Mouse (Mus musculus) induced T-regulatory cell, adult 2 months (primary cell): ENCODE results near the gene Camk2d.

Experiments
- DNase-seq: peaks from one replicate; pipeline ENCODE4 v3.0.0-alpha.2; 2012; ENCODE audit warnings: low read depth

Camk2d gene

DNA sequence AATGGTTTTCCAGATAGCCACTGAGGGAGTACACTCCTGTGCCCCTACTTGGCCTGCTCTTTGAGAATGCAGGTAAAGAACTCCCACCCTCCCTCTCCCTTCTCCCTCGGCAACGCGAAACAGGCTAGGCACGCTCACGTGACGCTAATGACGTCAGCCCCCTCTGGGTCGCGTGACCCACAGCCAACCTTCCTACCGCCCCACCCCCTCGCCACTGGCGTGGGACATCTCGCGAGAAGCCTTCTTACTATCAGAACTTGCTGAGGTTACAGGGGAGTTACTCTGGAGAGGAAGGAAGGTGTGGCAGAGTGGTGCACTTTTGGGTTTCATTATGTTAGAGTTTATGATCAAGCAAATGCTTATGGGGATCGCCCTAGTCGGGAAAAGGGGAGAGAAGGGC lies at the start of gene Camk2d:
TSS of gene Camk2d (plus strand) at position 217 of the 400 bp plus-strand sequence.
- peak; percentile 99 for DNase-seq

DNA sequence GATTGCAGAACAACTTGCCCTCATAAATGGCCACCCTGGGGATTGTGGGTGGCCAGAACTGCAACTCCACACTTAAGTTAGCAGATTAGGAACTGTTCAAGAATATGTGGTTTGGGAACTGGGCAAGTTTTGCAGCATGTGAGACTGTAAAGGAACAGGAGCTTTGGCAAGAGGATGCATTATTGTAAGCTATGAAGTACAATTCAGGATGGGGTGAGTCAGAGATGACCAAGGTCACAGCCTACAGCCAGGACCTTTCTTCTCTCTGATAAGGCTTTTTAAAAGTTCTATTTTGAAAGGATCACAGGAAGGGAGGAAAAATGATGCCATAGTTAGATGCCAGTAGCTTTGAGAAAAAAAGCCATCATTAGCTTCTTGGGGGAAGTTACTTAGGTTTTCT lies 48.2 kb upstream of the Camk2d start:
- no peak for DNase-seq

DNA sequence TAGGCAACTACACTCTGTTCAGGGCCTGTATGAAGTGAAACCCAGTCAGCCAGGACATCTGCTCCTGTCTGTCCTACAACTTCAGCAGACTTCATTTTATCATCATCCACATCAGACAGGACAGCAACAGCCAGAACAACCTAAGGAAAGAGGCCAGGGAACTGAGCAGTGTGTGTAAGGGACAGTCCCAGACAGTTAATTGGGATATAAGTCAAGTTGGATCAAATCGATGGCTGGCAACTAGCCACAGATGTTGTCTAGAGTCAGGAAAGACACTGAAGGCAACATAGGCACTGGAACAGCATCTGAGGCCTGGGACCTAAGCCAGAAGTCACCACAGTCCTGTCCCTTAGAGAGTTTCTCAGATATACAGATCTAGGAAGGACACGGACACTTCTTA lies 32.5 kb upstream of the Camk2d start:
- no peak for DNase-seq

DNA sequence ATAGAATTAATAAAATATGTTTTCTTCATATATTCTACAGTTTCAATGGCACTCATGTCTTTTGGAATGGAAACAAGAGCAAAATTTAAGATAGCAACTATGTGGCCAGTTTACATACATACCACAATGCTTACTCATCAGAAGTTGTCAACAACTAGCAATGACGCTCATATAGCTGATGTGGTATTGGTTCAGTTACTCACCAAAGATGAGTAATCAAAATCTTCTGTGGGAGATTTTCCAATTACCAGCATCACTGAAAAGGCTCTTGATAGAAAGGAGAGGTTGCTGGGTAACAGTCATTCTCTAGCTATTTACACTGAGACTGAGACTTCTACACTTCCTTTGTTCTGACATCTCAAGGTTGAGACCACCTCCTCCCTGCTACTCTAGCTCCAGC lies 25.5 kb upstream of the Camk2d start:
- peak; percentile 43 for DNase-seq

DNA sequence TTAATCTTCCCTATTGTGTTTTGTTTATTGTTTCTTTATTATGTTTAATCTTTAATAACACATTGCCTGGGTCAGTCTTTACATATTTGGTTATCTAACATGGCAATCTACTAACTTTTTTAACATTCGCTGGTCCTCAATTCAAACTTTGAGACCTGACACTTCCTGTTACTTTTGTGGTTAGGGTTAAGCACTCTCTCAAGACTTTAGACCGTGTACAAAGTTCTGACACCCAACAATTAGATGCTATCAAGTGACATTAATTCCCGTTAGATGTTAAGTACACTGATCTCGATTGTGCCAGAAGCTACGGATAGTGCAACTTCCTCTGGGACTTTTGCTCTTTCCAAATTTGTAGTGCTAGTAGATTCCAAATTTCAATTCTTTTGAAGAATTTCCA lies 23.2 kb upstream of the Camk2d start:
- DNase-seq = peak; percentile 28

DNA sequence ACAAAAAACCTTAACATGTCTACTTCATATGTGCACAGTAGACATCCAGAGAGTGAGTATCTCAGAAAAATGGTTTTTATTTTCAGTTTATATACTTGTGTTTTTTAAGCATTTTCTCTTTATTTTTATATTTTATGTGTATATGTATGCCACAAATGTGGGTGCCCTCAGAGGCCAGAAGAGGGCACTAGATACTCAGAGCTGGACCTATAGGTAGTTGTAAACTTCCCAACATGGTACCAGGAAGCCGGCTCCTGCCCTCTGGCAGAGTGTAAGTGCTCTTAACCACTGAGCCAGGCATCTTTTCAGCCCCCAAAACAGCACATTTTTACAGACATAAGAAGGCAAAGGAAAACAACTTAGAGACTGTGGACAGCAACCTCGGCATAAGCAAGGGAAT lies 20.2 kb upstream of the Camk2d start:
- DNase-seq = peak; percentile 66

DNA sequence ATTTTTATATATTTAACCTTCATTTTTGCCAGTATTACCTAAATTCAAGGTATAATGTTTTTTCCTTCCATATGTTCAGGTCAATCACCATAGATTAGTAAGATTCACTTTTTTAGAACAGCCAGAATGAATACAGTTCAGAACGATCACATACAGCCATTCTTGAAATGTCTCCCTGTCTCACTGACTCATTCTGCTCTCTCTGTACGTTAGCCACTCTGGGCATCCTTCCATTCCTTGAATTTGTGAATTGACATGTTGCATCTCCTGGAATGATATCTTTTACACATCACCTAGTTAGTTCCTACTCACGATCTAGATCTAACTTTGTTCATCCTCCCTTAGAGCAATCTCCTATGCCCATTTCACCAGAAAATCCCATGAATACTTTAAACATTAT lies 10.0 kb upstream of the Camk2d start:
- DNase-seq = no peak

DNA sequence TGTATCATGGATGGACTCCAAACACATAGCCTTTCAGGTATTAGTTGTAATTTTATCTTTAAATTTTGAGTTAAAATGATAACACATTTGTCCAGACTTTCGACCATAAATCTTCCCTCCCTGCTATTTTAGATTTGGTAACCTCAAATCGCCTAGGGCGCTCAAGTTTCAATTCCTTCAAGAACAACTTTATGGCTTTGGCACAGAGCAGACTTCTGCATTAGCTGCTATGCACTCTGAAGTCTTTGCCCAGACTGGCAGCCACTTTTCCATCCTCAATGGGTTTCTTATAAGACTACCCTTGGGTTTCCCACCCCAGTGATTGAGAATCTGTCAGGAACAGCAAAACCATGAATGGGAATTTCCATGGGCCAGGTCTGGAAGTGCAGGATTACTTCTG lies 8.6 kb upstream of the Camk2d start:
- DNase-seq = no peak

DNA sequence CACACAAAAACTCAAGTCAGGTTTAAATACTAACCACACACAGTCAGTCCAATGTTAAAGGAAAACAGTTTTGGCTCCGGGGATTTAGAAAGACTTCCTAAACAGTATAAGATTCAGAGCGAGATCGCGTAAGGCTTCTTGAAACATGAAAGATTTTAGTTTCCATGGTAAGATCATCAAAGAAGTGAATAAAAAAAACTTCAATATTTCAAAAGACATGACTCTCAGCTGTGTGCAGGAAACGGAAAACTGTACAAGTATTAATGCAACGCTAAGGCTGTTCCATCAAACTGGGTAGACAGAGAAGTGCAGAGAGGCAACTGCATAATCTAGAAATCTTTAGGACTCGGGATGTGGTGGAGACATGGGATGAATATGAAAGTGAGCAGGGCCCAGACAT lies 6.5 kb upstream of the Camk2d start:
- peak; percentile 38 for DNase-seq

DNA sequence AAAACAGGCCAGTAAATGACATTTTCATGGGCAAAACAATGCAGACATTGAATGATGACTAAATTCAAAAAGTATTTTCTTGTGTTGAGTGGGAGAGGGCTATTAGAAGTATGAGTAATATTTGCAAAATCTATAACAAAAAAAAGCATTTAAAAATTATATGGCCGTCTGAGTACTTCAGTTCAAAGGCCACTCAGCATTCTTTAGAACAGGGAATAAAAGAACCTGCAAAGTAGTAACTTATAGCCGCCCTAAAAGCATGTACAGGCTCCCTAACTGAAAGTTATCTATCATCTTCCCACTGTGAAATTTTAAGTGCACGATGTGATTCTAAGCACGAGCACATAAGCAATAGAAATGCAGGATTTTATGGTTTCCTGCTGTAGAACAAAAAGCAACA lies 646 bp upstream of the Camk2d start:
- no peak for DNase-seq

DNA sequence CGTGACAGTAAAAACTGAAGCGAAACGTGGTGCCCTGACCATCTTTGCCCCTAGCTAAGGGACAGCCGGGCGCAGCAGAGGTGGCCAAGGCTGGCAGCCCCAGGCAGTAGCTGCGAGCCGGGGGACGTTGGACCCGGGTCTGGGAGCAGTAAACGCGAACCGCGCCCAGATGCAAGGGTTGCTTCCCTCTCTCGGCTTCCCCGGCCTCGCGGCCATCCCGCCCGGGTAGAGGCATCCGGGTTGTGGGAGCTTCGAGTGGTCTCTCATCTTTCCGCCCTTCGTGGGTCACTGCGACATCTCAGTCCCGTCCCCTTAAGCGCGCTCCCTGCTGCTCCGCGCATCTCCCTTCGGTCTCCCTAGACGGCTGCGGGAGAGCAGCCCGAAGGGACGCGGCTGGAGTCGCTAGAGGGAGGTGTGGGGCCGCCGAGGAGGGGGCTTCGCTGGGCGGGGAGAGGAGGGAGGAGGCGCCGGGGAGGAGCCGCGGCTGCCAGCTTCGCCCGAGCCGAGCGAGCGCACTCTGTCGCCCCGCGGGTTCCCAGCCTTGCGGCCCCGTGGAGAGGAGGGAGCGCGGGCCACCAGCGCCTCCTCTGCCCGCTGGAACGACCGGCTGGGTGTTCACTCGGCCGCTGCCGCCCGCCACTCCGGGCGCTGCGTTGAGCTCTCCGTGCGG lies 524 bp downstream of the Camk2d start:
- peak; percentile 89 for DNase-seq

DNA sequence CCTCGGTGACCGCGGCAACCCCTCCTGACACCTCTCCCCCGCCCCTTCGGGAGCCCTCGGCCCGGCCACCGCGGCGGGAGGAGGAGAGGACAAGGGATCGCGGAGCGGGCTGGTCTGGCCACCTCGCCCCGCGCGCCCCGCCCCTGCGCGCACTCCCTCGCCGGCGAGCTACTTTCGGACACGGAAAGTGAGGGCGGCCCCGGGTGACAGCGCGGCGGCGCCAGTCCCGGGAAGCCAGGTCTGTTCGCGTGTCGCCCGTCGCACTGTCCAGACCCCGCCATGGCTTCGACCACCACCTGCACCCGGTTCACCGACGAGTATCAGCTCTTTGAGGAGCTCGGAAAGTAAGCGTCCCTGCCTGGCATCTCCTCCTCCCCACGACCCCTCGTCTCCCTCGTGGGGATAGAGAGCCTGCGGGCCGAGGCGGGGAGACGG lies 1.1 kb downstream of the Camk2d start:
- DNase-seq = no peak

DNA sequence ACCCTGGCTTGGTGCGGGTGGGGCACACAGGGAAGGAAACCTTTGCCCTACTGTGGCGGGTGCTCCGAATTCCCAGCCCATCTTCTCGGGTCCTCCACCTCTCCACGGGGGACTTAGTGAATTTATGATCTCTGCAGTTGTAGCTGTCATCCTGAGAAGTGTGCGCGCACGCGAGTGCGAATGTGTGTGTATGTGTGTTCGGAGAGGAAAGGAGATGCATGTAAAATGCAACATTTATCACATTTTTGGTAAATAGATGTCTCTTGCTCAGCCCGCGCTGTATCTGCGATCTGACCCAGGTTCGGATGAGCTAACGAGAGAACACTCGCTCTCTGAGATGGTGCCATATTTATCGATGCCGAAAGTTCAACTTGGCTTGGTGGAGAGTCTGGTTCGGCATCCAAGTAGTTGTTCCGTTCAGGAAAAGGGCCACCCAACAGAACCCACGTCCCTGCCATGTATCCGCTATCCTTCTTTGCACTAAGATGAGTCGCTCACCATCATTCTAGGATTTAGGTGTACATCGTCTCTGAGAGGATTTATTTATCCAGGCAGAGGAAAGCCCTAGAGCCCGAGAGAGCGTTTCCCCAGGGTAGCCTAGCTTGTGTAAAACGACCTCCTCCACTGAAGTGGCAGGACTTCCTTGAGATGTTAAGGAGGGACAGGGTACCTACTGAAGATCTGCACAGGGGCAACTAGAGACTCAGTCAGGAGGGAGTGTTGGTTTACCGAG lies 1.7 kb downstream of the Camk2d start:
- DNase-seq = peak; percentile 72

DNA sequence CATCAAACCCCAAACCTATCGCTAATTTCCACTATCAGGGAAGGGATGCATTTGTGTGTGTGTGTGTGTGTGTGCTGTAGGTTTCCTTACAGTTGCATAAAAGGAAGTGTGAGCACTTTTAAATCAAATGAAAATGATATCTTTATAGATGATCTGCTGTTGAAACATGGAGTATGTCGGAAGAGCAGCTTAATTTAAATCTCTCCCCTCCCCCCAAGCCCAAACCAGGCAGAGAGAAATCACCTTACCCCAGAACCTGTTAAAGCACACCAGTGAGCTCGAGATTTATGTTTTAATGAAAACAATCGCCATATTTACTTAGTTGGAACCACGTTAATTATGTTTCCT lies 2.2 kb downstream of the Camk2d start:
- no peak for DNase-seq

DNA sequence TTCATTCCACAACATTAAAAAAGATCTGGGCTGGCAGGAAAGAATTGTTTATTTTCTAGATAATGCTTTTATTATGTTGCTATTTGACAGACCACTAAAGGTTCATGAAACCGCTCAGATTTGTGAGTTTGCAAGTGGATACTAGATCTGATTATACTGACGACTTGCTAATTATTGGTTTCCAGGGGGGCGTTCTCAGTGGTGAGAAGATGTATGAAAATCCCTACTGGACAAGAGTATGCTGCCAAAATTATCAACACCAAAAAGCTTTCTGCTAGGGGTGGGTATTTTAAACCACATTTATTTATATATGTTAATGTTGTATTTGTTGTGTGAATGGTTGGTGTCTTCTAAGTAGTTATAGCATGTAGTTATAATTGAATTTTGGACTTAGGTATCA lies 2.8 kb downstream of the Camk2d start:
- no peak for DNase-seq

DNA sequence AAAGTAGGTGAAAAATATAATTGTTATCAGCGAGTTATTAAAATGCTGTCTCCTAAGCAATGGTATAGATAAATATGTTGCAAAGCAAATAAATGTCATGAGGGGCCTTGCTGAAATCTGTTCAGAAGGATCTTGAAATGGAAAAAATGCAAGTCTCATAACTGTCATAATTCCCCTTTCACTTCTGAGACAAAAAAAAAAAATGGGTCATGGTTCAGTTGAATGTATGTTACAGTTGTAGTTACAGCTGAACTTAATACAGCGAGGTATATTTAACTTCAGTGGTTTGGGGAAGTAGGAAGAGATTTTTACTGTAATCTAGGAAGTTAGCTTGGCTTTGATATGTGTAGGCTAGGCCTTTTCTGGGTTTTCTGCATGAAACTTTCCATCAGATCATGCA lies 3.2 kb downstream of the Camk2d start:
- DNase-seq = no peak

DNA sequence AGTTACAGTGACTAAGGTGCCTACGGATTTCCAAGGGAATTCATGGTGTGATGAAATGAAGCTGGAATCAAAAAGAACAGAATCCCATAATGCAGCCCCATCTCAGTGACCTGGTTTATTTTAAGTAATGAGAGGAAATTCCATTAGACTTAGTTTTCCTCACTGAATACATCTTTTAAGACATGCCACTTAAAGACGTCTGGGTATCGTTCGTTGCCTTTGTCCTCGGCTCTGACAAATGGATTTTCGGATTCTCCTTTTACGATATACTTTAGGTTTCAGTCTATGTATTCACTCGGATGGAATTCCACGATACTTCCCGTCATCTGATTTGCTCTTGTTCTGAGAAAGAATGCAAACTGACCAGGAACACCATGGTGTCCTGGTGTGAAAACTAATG lies 3.8 kb downstream of the Camk2d start:
- DNase-seq = no peak

DNA sequence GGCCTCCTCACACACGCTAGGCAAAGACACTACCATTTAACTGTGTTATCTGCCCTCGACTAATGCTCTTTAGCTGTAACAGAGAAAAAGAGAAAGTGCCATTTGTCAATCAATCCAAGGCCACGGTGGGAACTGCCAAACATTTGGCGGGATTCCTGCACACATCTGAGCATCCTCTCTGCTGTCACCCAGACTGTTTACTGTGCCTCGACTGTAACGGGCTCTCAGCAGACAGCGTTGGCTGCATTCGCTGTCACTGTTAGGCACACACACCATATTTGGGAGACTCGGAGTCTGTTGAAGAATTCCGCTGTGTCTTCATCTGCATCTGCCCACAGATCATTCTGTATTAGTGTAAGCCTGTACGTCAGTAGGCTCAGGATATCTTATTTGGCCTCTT lies 6.7 kb downstream of the Camk2d start:
- DNase-seq = no peak

DNA sequence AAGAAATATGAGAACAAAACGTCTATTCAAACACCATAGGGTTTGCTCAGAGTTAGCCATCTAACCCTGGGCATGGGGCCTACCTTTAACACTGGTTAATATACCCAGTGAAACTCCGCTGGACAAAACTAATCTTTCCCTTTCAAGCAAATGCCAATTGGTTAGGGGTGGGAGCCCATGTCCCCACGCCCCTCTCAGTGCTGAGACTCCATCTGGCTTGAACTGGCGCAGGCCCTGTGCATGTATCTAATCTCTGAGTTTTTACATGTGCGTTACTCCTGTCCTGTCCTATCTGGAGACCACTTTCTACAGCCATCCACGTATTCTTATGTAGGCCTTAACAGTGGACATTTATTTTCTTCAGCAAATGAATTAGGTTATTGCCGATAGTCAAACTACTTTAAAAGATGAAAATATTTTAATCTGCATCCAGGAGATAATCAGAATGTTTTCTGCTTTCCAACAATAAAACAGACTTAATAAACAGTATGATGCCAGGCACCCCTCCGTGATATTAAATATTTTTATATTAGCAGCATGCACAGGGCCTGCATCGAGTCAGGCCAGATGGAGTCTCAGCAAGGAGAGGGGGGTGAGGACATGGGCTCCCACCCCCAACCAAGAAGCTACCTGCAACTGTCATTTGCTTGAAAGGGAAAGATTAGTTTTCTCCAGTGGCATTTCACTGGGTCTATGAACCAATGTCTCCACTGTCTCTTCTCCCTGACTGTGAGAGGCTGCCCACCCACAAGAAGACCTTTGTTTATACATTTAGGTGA lies 8.7 kb downstream of the Camk2d start:
- DNase-seq = no peak

DNA sequence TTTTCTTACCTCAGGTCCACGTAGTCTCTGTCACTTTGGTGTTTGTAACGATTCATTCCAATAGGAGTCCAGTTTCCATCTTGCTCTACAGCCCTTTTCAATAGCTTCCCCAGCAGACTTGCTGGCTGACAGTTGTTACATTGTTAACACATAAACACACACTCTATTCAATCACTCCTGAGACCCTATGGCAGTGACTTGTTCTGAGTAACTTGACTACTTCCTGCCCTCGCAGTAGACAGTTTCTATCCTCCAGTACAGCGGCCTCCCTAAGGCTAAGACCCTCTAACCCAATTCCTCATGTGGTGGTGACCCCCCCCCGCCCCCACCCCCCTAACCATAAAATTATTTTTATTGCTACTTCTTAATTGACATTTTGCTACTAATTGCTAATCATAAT lies 13.2 kb downstream of the Camk2d start:
- peak; percentile 42 for DNase-seq

DNA sequence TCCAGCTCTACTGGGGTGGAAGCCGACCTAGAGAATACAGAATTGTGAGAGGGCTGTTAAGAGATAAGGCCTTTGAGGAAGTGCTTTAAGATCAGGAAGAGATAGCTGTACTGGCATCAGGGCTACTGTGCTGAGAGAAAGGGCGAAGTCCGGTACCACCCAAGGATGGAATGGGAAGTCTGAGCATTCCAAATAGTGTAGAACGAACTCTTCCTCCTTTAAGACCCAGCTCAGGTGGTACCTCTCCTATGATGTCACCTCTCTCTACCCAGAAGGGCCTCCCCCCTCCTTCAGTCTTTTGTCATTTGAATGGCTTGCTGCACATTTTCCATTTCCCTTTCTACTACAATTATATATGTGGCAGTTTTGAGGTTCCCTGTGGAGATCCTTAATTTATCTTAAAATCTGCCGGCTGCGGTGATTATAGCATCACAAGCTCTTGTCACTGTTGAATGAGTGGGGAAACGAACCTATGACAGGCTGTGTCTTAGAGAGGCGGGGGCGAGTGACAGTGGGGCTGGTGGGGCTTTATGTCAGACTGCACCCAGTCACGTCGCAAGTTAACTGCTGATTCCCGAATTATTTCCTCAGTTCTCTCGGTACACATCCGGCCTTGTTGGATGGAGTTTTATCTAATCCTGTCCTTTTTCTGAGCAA lies 13.8 kb downstream of the Camk2d start:
- peak; percentile 71 for DNase-seq

DNA sequence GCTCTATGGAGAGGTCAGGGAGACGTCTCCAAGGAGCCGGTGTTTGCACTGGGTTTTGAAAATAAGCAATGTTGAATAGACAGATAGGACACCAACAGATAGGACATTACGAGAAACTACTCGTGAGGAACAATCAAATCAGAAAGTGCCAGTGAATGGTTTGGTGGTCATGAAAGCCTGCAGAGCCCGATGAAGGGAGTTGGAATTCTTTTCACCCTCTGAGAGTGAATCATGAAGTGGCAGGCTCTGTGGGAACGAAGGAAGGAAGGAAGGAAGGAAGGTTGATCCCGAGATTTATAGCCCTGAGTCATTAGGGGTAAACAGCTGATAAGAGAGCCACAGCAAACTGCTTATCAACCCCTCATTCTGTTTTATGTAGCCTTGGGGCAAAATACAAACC lies 15.5 kb downstream of the Camk2d start:
- no peak for DNase-seq
